Mouse (Mus musculus) cortical plate, adult 2 months (tissue): Measurements from ENCODE around the gene Odf3l2.

Experiments
- CTCF ChIP-seq: fragments of 200-500 bp; IDR thresholded peaks from 2 replicates; pipeline ENCODE4 v1.5.1; 2011; ENCODE audit warnings: mild to moderate bottlenecking, control low read depth, low read length; ENCODE audit not compliant: insufficient read depth; ENCODE audit errors: extremely low read depth
- POLR2A ChIP-seq: fragments of 200-500 bp; IDR thresholded peaks from 2 replicates; pipeline ENCODE4 v1.6.1; 2011; ENCODE audit warnings: mild to moderate bottlenecking, low read length, control low read depth; ENCODE audit not compliant: insufficient read depth; ENCODE audit errors: extremely low read depth

DNA sequence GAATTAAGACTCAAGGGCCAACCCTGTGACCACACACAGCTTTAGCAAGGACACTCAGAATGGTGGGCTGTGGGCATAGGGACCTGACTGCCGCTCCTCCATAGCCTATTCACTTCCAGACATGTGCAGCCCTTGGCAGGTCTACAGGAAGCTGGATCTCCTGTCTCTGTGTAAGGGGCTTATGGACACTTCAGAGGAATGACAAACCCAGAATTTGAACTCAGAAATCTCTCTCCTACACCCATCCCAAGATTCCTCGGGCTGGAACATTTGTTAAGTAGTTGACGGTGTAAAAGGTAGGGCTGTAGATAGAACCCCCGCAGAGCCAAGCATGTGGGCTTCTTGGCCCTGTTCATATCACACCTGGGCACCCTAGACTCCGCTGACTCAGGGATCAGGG, 29.2 kb downstream of the Odf3l2 start:
- TF ChIP-seq POLR2A (no peak), CTCF (no peak)
